Mouse (Mus musculus): ENCODE results near the gene Trir.

- TF ChIP-seq MYOD1 (IDR thresholded peaks at IDR 0.05; ENCODE audit: control insufficient read depth, insufficient read length, low read depth): no peak
- TF ChIP-seq CTCF (IDR thresholded peaks at IDR 0.05; ENCODE audit: control insufficient read depth, insufficient read depth, insufficient read length): no peak
- no peak for TF ChIP-seq MAX (IDR thresholded peaks at IDR 0.05)
- TF ChIP-seq CEBPB (IDR thresholded peaks at IDR 0.05; ENCODE audit: low read depth): no peak
- TF ChIP-seq USF1 (IDR thresholded peaks at IDR 0.05; ENCODE audit: low read depth): no peak
- TF ChIP-seq FOSL1 (IDR thresholded peaks at IDR 0.05; ENCODE audit: insufficient read depth, low read length, poor library complexity, severe bottlenecking): no peak
These were observed 40.2 kb upstream of the Trir start for GRCm38 (mm10) chr8:84986379-84986945.

Data from C2C12 (cell line).